Comparison of ENCODE assay signal across 9 mouse cellular contexts in genomic region chr6:83381510-83382491, GRCm38 (mm10). TPM values are rescaled to one million over a fixed set of nuclear protein-coding genes. Genes with fewer than 3 reads are reported as not detected.
DNase-seq lines count a peak whose midpoint lies in the region; ATAC-seq lines count a peak whose summit lies in the region.
"Had no signal": no experiment of that assay in that cellular context is flagged by ENCODE, and none has a peak within 500 bp of the region (broad histone marks: within the 10 kb centered on the region; RNA-seq: fewer than 3 reads in every experiment).

No protein-coding gene starts in this region.

- H3K9me3 ChIP-seq in heart, embryonic 14.5 days (ENCODE audit: control insufficient read depth, low read length) = no peaks in the 10 kb centered on the region
- H3K9me3 ChIP-seq in megakaryocyte, embryonic 14.5 days = no peaks in the 10 kb centered on the region
- H3K9me3 ChIP-seq: limb, embryonic 13.5 days had no signal

- 55% methylated on average over 10 of the region's 10 CpGs for WGBS in heart, embryonic 14.5 days

- H3K27ac ChIP-seq in brown adipose tissue, adult 24 weeks (replicated peaks; ENCODE audit: low read depth, low read length) = peak overlapping the region; percentile 67; the same call in 1 of the 2 replicates
- H3K27ac ChIP-seq in heart, embryonic 14.5 days (replicated peaks in 1 of 2; ENCODE audit: control insufficient read depth in 1 of 2, insufficient read depth in 1 of 2, low read depth in 2 of 2, low read length in 2 of 2) = 0 out of 4 replicates have a peak overlapping the region, but pooled peaks of 1 of the 2 experiments have one; percentile 37
- H3K27ac ChIP-seq: limb, embryonic 13.5 days had no signal

- H3K4me3 ChIP-seq in brown adipose tissue, adult 24 weeks (ENCODE audit: insufficient read depth, low read depth, low read length) = no peak overlapping the region
- H3K4me3 ChIP-seq in heart, embryonic 14.5 days (ENCODE audit: control insufficient read depth in 1 of 2, insufficient read depth in 1 of 2, low read depth in 1 of 2, low read length in 2 of 2) = no peak overlapping the region
- peak overlapping the region; percentile 80 for H3K4me3 ChIP-seq in megakaryocyte, embryonic 14.5 days (replicated peaks)
- H3K4me3 ChIP-seq: limb, embryonic 13.5 days had no signal

- no peaks in the 10 kb centered on the region for H3K27me3 ChIP-seq in heart, embryonic 14.5 days (ENCODE audit: control insufficient read depth, insufficient read depth, low read length)
- no peaks in the 10 kb centered on the region for H3K27me3 ChIP-seq in megakaryocyte, embryonic 14.5 days (replicated peaks)
- H3K27me3 ChIP-seq: limb, embryonic 13.5 days had no signal

- H3K4me2 ChIP-seq in heart, embryonic 14.5 days (ENCODE audit: low read length) = no peak overlapping the region
- H3K4me2 ChIP-seq: limb, embryonic 13.5 days had no signal

- H3K36me3 ChIP-seq in heart, embryonic 14.5 days (ENCODE audit: control insufficient read depth, insufficient read depth, low read length) = peaks cover 87% of the 10 kb centered on the region
- peaks cover 89% of the 10 kb centered on the region for H3K36me3 ChIP-seq in megakaryocyte, embryonic 14.5 days (replicated peaks; ENCODE audit: low read length)

- no peaks in the 10 kb centered on the region for H3K4me1 ChIP-seq in brown adipose tissue, adult 24 weeks (ENCODE audit: control insufficient read depth, insufficient read depth, insufficient read length, low read length)
- peaks cover 0 to 10% of the 10 kb centered on the region in 2 experiments; a peak in 2 of 4 replicates for H3K4me1 ChIP-seq in heart, embryonic 14.5 days (ENCODE audit: control insufficient read depth in 2 of 2, insufficient read depth in 2 of 2, low read length in 2 of 2)
- peaks cover 81% of the 10 kb centered on the region for H3K4me1 ChIP-seq in megakaryocyte, embryonic 14.5 days
- H3K4me1 ChIP-seq: limb, embryonic 13.5 days had no signal

- peak; percentile 26 for DNase-seq in CD4-positive helper T cell, adult 2 months (ENCODE audit: low read depth, low spot score)
- DNase-seq in cerebellum, adult 9-11 months = no peak
- no peak for DNase-seq in cerebellum, postnatal 4 days (ENCODE audit: low spot score in 2 of 2)
- DNase-seq in kidney, postnatal 10 days = no peak
- no peak for DNase-seq in embryo, embryonic 10 days (ENCODE audit: low spot score)

- peak; percentile 55; the same call in 1 of the 2 replicates for ATAC-seq in heart, embryonic 14.5 days (ENCODE audit: insufficient number of reproducible peaks, insufficient read depth, low FRiP score, low read depth)

- no peak overlapping the region for H3K9ac ChIP-seq in heart, embryonic 14.5 days (ENCODE audit: low read length)
- H3K9ac ChIP-seq: limb, embryonic 13.5 days had no signal

RNA-seq across cellular contexts. Expression of gene Bola3, which starts 32.9 kb away (rescaled TPM):
- polyA plus RNA-seq in brown adipose tissue, adult 24 weeks (2012; ENCODE audit: insufficient read depth, insufficient read length, missing spikeins) = 671 and 946 TPM in 2 replicates
- 297 and 314 TPM in 2 replicates for polyA plus RNA-seq in heart, embryonic 14.5 days (2014; fragmentation: Nextera tagmentation; extraction: Ambion mirVana)
- 46.0 and 113 TPM in 2 replicates for polyA plus RNA-seq in megakaryocyte, embryonic 14.5 days (2012; ENCODE audit: insufficient read depth, low replicate concordance)

RNA-seq across cellular contexts. Expression of gene Mob1a, which starts 56.0 kb away (rescaled TPM):
- 38.1 and 43.1 TPM in 2 replicates for polyA plus RNA-seq in brown adipose tissue, adult 24 weeks (2012; ENCODE audit: insufficient read depth, insufficient read length, missing spikeins)
- polyA plus RNA-seq in heart, embryonic 14.5 days (2014; fragmentation: Nextera tagmentation; extraction: Ambion mirVana) = 34.9 and 36.2 TPM in 2 replicates
- polyA plus RNA-seq in megakaryocyte, embryonic 14.5 days (2012; ENCODE audit: insufficient read depth, low replicate concordance) = 20.8 and 26.9 TPM in 2 replicates

RNA-seq across cellular contexts. Expression of gene Mthfd2, which starts 56.1 kb away (rescaled TPM):
- 5.2 and 7.4 TPM in 2 replicates for polyA plus RNA-seq in brown adipose tissue, adult 24 weeks (2012; ENCODE audit: insufficient read depth, insufficient read length, missing spikeins)
- polyA plus RNA-seq in heart, embryonic 14.5 days (2014; fragmentation: Nextera tagmentation; extraction: Ambion mirVana) = 23.2 and 24.1 TPM in 2 replicates
- polyA plus RNA-seq in megakaryocyte, embryonic 14.5 days (2012; ENCODE audit: insufficient read depth, low replicate concordance) = 17.8 and 30.5 TPM in 2 replicates
